Mouse (Mus musculus) limb, embryonic 12.5 days (tissue): ENCODE measurements around the gene Psenen. TPM values are rescaled to one million over a fixed set of nuclear protein-coding genes. Genes with fewer than 3 reads are reported as not detected.

Source experiments
- ATAC-seq: fragments of 200-750 bp; cut with Nextera tagmentation; 2 replicates; pipeline ENCODE4 v1.8.0; 2017; ENCODE audit warnings: low read depth, moderate TSS enrichment; ENCODE audit not compliant: insufficient number of reproducible peaks, insufficient read depth, low FRiP score, low TSS enrichment
- H3K27ac ChIP-seq: fragments of 300-500 bp; sonication (generic); 2 replicates; pipeline ENCODE4 v1.5.1; 2016; ENCODE audit warnings: mild to moderate bottlenecking, moderate library complexity
- H3K27me3 ChIP-seq: fragments of 300-500 bp; sonication (generic); 2 replicates; pipeline ENCODE4 v1.6.1; 2016; ENCODE audit warnings: mild to moderate bottlenecking, moderate library complexity
- H3K36me3 ChIP-seq: fragments of 300-500 bp; sonication (generic); 2 replicates; pipeline ENCODE4 v1.6.1; 2016; ENCODE audit warnings: mild to moderate bottlenecking, moderate library complexity
- H3K4me1 ChIP-seq: fragments of 300-500 bp; sonication (generic); replicated peaks from 2 replicates; pipeline ENCODE4 v1.6.1; 2016
- H3K4me2 ChIP-seq: fragments of 300-500 bp; sonication (generic); 2 replicates; pipeline ENCODE4 v1.6.1; 2016; ENCODE audit warnings: mild to moderate bottlenecking, moderate library complexity
- H3K4me3 ChIP-seq: fragments of 300-500 bp; sonication (generic); replicated peaks from 2 replicates; pipeline ENCODE4 v1.5.1; 2016; ENCODE audit warnings: mild to moderate bottlenecking
- H3K9ac ChIP-seq: fragments of 300-500 bp; sonication (generic); replicated peaks from 2 replicates; pipeline ENCODE4 v1.6.1; 2016; ENCODE audit warnings: mild to moderate bottlenecking, moderate library complexity
- H3K9me3 ChIP-seq: fragments of 300-500 bp; sonication (generic); 2 replicates; pipeline ENCODE4 v1.6.1; 2016; ENCODE audit warnings: mild to moderate bottlenecking, moderate library complexity
- WGBS: fragments of 180-500 bp; shearing (Covaris S2); methylation state at CpG from one replicate; pipeline ENCODE4 v1.1.7; 2016; 5-methylcytosine and 5-hydroxymethylcytosine counted together
- polyA plus RNA-seq: library from polyadenylated mRNA; unstranded; fragments of >200 nt; fragmentation: Nextera tagmentation; extraction: Ambion mirVana; gene quantifications from 2 replicates; pipeline ENCODE4 v1.2.1, GENCODE M21; 2016

The Psenen gene
- polyA plus RNA-seq, 1 experiment from 2014 or later = 136 TPM

DNA sequence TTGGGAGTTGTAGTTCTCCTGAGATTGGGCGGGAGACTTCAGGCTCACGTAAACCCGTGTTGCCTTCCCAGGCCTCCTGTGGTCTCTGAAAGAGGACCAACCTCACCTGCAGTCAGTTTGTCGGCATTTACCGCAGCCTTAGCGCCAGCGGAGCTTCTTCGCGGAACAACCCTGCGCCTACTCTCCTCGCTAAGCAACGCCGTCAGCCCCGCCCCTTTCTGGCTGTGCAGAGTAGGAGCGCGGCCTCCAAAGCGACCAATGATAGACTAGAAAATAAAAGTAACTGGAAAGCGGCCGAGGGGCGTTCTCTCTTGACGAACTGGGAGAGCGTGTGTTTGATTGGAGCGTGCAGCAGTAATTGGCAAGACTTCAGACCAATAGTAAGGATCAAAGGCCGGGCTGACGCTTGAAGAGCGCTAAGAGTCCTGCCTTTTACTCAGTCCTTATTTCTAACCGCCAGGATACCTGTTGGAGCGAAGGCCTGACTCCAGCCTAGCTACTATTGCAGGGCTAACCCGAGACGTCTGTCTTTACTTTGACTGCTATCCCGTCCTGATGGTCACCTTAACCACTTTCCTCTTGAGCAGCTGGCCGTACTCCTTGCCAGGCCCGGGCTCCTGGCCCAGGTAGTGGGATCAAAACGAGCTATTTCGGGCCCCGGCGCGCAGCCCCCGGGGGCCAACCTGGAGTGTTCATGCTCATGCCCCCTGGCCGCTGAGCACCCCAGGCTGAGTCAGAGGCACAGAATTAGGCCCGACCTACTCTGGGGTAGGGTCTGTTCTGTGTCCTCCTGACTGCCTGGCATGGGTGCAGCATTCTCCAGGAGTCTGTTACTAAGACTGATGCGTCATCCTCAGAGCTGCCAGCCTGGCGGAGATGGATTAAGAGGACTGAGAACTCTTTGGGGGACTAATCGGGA lies 11.1 kb downstream of the Psenen start, which contains the start of the genes Hspb6 and Proser3:
TSS of gene Hspb6 (plus strand) at position 77 of the 919 bp plus-strand sequence.
TSS of gene Proser3 (minus strand) at position 198 of the 919 bp plus-strand sequence.
- H3K36me3 ChIP-seq = peaks cover 52% of the 10 kb centered on the region
- H3K4me2 ChIP-seq = peak within 1 kb of the TSS; percentile 89
- H3K4me1 ChIP-seq = peaks cover 13% of the 10 kb centered on the region
- peak within 1 kb of the TSS; percentile 52 for H3K4me3 ChIP-seq
- peak within 1 kb of the TSS; percentile 75 for H3K9ac ChIP-seq
- H3K27me3 ChIP-seq = no peaks in the 10 kb centered on the region
- no peaks in the 10 kb centered on the region for H3K9me3 ChIP-seq
- WGBS = 1% methylated on average over 44 of the region's 44 CpGs
- peak within 1 kb of the TSS; percentile 96 for H3K27ac ChIP-seq
- ATAC-seq = peak; percentile 94

DNA sequence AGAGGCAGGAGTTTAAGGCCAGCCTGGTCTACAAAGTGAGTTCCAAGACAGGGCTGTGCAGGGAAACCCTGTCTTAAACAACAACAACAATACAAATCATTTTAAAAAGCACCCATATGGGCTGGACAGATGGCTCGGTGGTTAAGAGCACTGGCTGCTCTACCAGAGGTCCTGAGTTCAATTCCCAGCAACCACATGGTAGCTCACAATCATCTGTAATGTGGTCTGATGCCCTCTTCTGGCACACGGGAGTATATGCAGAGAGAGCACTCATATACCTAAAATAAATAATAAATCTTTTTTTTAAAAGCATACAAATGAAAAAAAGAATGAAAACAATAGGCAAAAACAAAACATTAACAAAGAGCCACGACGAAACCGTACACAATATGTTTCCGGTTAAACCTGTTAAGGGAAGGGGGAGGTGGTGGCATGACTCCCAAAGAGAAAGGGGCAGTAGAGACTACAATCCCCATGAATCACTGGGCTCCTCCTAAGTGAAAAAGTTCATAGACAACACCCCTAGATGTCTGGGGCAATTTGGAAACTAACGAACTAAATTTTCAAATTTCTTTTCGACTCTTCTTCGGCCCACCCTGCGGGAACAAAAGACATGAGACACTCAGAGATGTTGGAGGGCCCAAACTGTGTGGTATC lies 11.9 kb downstream of the Psenen start:
- Histone ChIP-seq H3K9ac (peak overlapping the region; percentile 57), H3K4me3 (peak overlapping the region; percentile 52), H3K27me3 (no peaks in the 10 kb centered on the region), H3K36me3 (peaks cover 49% of the 10 kb centered on the region), H3K27ac (peak overlapping the region; percentile 96), H3K4me1 (peaks cover 13% of the 10 kb centered on the region), H3K9me3 (no peaks in the 10 kb centered on the region), H3K4me2 (peak overlapping the region; percentile 89)
- WGBS = 3% methylated on average over 10 of the region's 10 CpGs
- ATAC-seq = peak; percentile 39

GRCm38 (mm10) chr7:30550603-30551002 lies 12.8 kb downstream of the Psenen start:
- Histone ChIP-seq H3K27ac (0 out of 2 replicates have a peak overlapping the region, but pooled peaks have one; percentile 4), H3K36me3 (peaks cover 48% of the 10 kb centered on the region), H3K4me2 (no peak overlapping the region), H3K4me1 (peaks cover 13% of the 10 kb centered on the region), H3K9ac (no peak overlapping the region), H3K4me3 (no peak overlapping the region), H3K9me3 (no peaks in the 10 kb centered on the region), H3K27me3 (no peaks in the 10 kb centered on the region)
- 89% methylated on average over 1 of the region's 1 CpGs for WGBS
- ATAC-seq = no peak

GRCm38 (mm10) chr7:30549880-30550279 lies 13.5 kb downstream of the Psenen start:
- Histone ChIP-seq H3K9ac (no peak overlapping the region), H3K27me3 (no peaks in the 10 kb centered on the region), H3K4me2 (no peak overlapping the region), H3K4me3 (no peak overlapping the region), H3K9me3 (no peaks in the 10 kb centered on the region), H3K36me3 (peaks cover 46% of the 10 kb centered on the region), H3K27ac (no peak overlapping the region), H3K4me1 (peaks cover 13% of the 10 kb centered on the region)
- ATAC-seq = no peak
- WGBS = 96% methylated on average over 2 of the region's 2 CpGs

GRCm38 (mm10) chr7:30544327-30544726 lies 19.1 kb downstream of the Psenen start:
- Histone ChIP-seq H3K4me1 (no peaks in the 10 kb centered on the region), H3K36me3 (peaks cover 81% of the 10 kb centered on the region), H3K4me2 (no peak overlapping the region), H3K27ac (no peak overlapping the region), H3K4me3 (no peak overlapping the region), H3K27me3 (no peaks in the 10 kb centered on the region), H3K9ac (no peak overlapping the region), H3K9me3 (no peaks in the 10 kb centered on the region)
- WGBS = 97% methylated on average over 2 of the region's 2 CpGs
- ATAC-seq = no peak

DNA sequence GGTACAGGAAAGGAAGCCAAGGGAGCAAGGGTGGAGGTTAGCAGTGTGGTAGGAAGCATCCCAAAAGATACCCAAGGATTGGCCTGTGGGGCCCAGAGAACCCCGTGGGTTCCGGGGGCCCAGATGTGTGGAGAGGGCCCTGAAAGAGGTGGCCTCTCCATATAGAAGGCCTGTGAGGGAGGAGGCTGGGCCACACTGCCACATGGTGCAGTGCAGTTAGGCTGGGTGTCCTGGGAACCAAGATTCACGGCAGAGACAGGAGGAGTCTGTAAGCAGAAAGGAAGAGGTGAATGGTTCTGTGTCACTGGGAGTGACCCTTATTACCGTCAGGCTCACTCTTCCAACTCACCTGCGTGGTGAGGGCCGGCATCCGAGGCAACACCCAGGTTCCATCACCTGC lies 22.9 kb downstream of the Psenen start:
- Histone ChIP-seq H3K4me2 (no peak overlapping the region), H3K9me3 (no peaks in the 10 kb centered on the region), H3K36me3 (peaks cover 66% of the 10 kb centered on the region), H3K4me1 (no peaks in the 10 kb centered on the region; the same call in 1 of the 2 replicates), H3K9ac (no peak overlapping the region), H3K27me3 (no peaks in the 10 kb centered on the region), H3K27ac (no peak overlapping the region), H3K4me3 (no peak overlapping the region)
- no peak for ATAC-seq
- 89% methylated on average over 7 of the region's 7 CpGs for WGBS

DNA sequence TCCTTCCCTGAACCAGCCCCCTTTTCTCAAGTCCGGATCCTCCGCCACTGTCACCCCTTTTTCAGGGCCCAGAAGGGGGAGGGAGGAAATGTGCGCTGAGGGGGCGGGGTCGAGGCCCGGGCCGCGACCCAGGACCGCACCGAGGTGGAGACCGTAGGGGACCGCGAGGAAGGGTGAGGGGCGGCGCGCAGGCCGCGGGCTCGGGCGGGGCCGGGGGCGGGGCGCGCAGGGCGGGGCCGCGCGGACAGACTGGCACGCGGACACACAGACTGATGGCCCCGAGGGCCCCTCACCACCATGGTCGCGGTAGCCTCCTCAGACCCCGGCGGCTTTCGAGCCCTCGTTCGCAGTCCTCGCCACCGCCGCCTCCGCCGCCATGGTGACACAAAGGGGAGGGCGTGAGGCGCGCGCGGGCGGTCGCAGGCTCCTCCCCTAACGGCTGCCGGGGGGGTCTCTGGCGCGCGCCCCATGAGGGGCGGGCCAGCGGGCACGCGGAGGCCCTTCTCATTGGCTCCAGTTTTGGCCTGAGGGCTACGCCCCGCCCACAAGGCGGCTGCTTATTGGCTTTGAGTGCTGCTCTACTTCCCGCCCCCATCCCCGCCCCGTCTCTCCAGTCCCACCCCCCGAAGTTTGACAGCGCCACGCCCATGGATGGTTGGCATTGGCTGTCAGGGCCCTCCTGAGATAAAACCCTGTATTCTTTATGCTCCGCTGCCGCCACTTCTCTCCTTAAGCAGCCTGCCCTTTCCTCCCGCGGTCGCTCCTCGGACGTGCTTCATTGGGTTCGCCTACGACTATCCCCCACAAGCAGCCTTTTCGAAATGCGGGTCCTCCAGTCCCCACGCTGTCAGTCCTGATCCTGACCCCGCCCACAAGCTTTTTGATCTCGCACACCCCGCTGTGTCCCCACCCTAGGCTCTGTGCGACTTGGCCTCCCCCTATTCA lies 28.5 kb downstream of the Psenen start, which contains the start of gene Arhgap33:
TSS of gene Arhgap33 (minus strand) at position 428 of the 945 bp plus-strand sequence.
- Histone ChIP-seq H3K27me3 (no peaks in the 10 kb centered on the region), H3K4me3 (peak within 1 kb of the TSS; percentile 67), H3K4me1 (peaks cover 15% of the 10 kb centered on the region), H3K4me2 (peak within 1 kb of the TSS; percentile 85), H3K36me3 (peaks cover 51% of the 10 kb centered on the region), H3K9me3 (no peaks in the 10 kb centered on the region), H3K27ac (peak within 1 kb of the TSS; percentile 62; the same call in 1 of the 2 replicates), H3K9ac (peak within 1 kb of the TSS; percentile 71)
- under 1% methylated on average over 84 of the region's 84 CpGs for WGBS
- ATAC-seq = peak; percentile 87

DNA sequence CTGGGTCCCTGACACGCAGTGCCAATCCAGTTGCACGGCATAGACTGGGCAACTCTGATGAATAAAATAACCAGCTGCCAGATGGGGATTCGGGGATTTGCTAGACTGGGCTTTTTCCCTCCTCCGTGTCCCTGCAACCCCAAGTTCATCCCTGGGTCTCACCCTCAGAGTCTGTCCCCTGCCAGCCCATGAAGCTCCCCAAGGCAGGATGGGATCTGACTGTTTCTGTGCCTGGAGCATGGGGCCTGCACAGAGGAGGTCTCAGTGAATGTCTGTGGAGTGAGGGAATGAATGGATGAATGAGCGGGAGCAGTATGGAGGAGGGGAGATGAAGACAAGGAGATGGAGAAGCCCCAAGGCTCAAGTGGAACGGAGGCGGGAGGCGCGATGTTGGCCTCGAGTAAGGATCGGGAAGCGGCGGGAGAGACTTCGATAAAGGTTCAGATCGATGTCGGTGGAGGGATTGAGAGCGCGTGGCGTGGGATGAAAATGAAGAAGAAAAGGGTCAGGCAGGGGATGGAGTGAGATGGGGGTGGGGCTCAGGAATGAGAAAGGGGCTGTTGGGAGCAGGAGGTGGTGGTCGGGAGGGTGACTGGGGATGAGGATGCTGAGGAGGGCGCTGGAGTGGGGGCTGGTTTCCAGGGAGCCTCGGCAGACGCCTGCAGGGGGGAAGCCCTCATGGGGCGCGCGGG lies 29.3 kb downstream of the Psenen start:
- peak overlapping the region; percentile 67 for H3K4me3 ChIP-seq
- peak overlapping the region; percentile 62; the same call in 1 of the 2 replicates for H3K27ac ChIP-seq
- ATAC-seq = peak; percentile 18; the same call in 1 of the 2 replicates

GRCm38 (mm10) chr7:30532931-30533330 lies 30.5 kb downstream of the Psenen start:
- WGBS = 48% methylated on average over 8 of the region's 8 CpGs
- H3K9me3 ChIP-seq = no peaks in the 10 kb centered on the region
- H3K4me1 ChIP-seq = peaks cover 15% of the 10 kb centered on the region
- peak overlapping the region; percentile 85 for H3K4me2 ChIP-seq
- H3K36me3 ChIP-seq = peaks cover 55% of the 10 kb centered on the region
- H3K27me3 ChIP-seq = no peaks in the 10 kb centered on the region
- 0 out of 2 replicates have a peak overlapping the region, but pooled peaks have one; percentile 67 for H3K4me3 ChIP-seq
- no peak overlapping the region for H3K27ac ChIP-seq
- no peak for ATAC-seq
- H3K9ac ChIP-seq = peak overlapping the region; percentile 40; the same call in 1 of the 2 replicates

More for the DNA sequence above, 29.3 kb downstream of the Psenen start:
- Histone ChIP-seq H3K27me3 (no peaks in the 10 kb centered on the region), H3K4me2 (peak overlapping the region; percentile 85), H3K9ac (peak overlapping the region; percentile 71), H3K4me1 (peaks cover 15% of the 10 kb centered on the region), H3K9me3 (no peaks in the 10 kb centered on the region), H3K36me3 (peaks cover 51% of the 10 kb centered on the region)
- WGBS = 10% methylated on average over 23 of the region's 26 CpGs

DNA sequence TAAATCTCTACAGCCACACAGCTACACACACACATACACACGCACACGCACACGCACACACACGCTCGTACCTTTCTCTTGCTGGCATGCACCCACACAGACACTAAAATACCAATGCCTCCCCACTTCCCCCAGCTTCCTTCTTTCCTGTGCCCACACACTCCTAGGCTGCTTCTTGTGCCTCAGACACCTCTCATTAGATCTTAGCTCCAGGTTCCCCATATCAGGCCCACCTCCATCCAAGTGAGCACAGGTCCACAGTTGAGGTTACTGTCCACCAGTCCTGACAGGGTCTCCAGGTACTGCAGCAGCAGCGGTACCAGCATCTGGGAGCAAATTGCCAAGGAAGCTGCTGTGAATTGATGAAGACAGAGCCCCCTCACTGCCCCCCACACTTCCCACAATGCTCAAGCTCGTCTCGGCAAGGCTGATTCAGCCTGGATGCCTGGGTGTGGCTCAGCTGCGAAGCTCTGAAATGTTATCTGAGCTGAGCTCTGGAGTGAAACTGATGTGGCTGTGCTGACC lies 32.1 kb downstream of the Psenen start:
- Histone ChIP-seq H3K9ac (no peak overlapping the region), H3K4me1 (peaks cover 22% of the 10 kb centered on the region), H3K27ac (no peak overlapping the region), H3K9me3 (no peaks in the 10 kb centered on the region), H3K4me3 (no peak overlapping the region), H3K27me3 (no peaks in the 10 kb centered on the region), H3K4me2 (no peak overlapping the region), H3K36me3 (peaks cover 66% of the 10 kb centered on the region)
- no peak for ATAC-seq
- 86% methylated on average over 9 of the region's 9 CpGs for WGBS
